Mouse (Mus musculus): Measurements from ENCODE around the gene Plekhs1. TPM values are rescaled to one million over a fixed set of nuclear protein-coding genes. Genes with fewer than 3 reads are reported as not detected.

Gene Plekhs1
- polyA plus RNA-seq (2015; fragmentation: Nextera tagmentation; extraction: Ambion mirVana) = 0.61 and 0.65 TPM in 2 replicates

DNA sequence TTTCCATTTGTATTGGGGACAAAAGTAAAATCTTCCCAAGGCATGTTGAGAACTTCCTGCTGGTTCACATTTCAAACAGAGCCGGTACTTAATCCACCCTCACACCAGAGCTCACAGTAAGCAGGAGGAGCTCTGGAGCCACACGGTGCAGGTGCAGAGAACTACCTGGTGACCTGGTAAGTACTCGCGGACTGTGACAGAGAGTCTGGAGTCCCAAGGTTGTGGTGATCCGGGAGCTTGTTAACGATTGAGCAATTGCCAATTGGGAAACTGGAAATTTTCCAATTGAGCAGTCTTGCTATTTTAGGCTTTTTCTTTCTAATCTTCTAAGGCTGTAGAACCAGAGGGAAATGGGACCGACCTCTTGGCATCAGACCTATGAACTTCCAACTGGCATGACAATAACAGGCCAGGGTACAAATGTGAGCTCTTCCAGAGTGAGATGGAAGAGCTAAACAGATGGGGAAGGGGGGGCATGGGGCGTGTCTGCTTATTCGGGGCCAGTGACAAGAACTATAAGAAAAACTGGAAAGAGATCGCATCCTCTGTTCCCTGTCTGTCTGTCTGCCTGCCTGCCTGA lies at the start of gene Plekhs1:
TSS of gene Plekhs1 (plus strand) at position 119 of the 580 bp plus-strand sequence.
- Histone ChIP-seq H3K4me2 (ENCODE audit: low read depth, low read length) (no peak within 1 kb of the TSS), H3K27ac (ENCODE audit: low read length) (no peak within 1 kb of the TSS), H3K4me1 (ENCODE audit: control insufficient read depth, insufficient read depth, low read length) (peaks cover 9% of the 10 kb centered on the region; the same call in 1 of the 2 replicates), H3K9ac (ENCODE audit: low read depth, low read length) (no peak within 1 kb of the TSS), H3K4me3 (ENCODE audit: low read length) (no peak within 1 kb of the TSS), H3K27me3 (replicated peaks; ENCODE audit: control insufficient read depth, insufficient read depth, low read length) (no peaks in the 10 kb centered on the region), H3K36me3 (ENCODE audit: control insufficient read depth, insufficient read depth, low read length) (no peaks in the 10 kb centered on the region), H3K9me3 (ENCODE audit: control insufficient read depth, low read length) (no peaks in the 10 kb centered on the region)
- 54% methylated on average over 10 of the region's 10 CpGs for WGBS
- peak; percentile 89 for ATAC-seq

DNA sequence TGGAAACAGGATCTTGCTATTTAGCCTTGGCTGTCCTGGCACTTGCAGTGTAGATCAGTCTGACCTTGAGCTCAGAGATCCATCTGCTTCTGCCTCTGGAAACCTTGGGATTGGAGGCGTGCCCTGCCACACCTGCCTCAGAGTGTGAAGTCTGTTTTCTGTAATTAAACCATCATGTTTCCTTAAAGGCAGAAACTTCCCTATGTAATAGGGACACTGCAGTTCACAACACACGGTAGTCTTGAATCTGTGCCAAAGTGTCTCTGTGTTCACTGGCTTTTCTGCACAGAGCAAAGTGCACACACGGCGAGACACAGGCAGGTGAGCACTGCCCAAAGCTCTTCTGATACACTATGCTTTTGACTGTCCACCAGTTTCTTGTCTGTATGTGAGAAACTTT lies 43.0 kb upstream of the Plekhs1 start:
- Histone ChIP-seq H3K9ac (ENCODE audit: low read depth, low read length) (no peak overlapping the region), H3K36me3 (ENCODE audit: control insufficient read depth, insufficient read depth, low read length) (no peaks in the 10 kb centered on the region), H3K27me3 (replicated peaks; ENCODE audit: control insufficient read depth, insufficient read depth, low read length) (no peaks in the 10 kb centered on the region), H3K27ac (ENCODE audit: low read length) (peak overlapping the region; percentile 57; the same call in 1 of the 2 replicates), H3K4me1 (ENCODE audit: control insufficient read depth, insufficient read depth, low read length) (peaks cover 3% of the 10 kb centered on the region), H3K4me3 (ENCODE audit: low read length) (no peak overlapping the region), H3K9me3 (ENCODE audit: control insufficient read depth, low read length) (no peaks in the 10 kb centered on the region), H3K4me2 (ENCODE audit: low read depth, low read length) (no peak overlapping the region)
- ATAC-seq = peak; percentile 87
- WGBS = 63% methylated on average over 4 of the region's 4 CpGs

- Histone ChIP-seq H3K4me2 (ENCODE audit: low read depth, low read length) (no peak overlapping the region), H3K27ac (ENCODE audit: low read length) (no peak overlapping the region), H3K9me3 (ENCODE audit: control insufficient read depth, low read length) (no peaks in the 10 kb centered on the region), H3K27me3 (replicated peaks; ENCODE audit: control insufficient read depth, insufficient read depth, low read length) (no peaks in the 10 kb centered on the region), H3K9ac (ENCODE audit: low read depth, low read length) (no peak overlapping the region), H3K4me1 (ENCODE audit: control insufficient read depth, insufficient read depth, low read length) (peaks cover 5% of the 10 kb centered on the region), H3K36me3 (ENCODE audit: control insufficient read depth, insufficient read depth, low read length) (no peaks in the 10 kb centered on the region), H3K4me3 (ENCODE audit: low read length) (no peak overlapping the region)
- WGBS = 69% methylated on average over 9 of the region's 9 CpGs
- 0 out of 2 replicates have a peak, but pooled peaks have one; percentile 24 for ATAC-seq
These were observed 42.0 kb upstream of the Plekhs1 start for GRCm38 (mm10) chr19:56419452-56419851.

DNA sequence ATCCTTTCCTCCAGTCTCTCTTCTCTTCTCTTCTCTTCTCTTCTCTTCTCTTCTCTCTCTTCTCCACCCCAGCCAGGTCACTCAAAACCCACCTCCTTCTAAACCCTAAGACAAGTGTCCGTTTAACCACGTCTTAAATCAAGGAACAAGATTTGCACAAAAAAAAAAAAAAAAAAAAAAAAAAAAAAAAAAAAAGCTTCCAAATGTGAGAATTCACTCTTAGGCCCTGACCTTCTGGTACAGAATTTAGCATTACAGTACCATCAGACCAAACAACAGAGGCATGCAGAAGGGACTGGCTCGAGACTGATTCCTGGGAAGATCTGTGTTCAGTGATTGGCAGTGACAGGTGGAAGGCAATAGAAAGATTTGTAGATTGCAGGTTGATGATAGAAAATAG lies 41.1 kb upstream of the Plekhs1 start:
- Histone ChIP-seq H3K9ac (ENCODE audit: low read depth, low read length) (no peak overlapping the region), H3K4me2 (ENCODE audit: low read depth, low read length) (no peak overlapping the region), H3K9me3 (ENCODE audit: control insufficient read depth, low read length) (no peaks in the 10 kb centered on the region), H3K27me3 (replicated peaks; ENCODE audit: control insufficient read depth, insufficient read depth, low read length) (no peaks in the 10 kb centered on the region), H3K27ac (ENCODE audit: low read length) (no peak overlapping the region), H3K36me3 (ENCODE audit: control insufficient read depth, insufficient read depth, low read length) (no peaks in the 10 kb centered on the region), H3K4me3 (ENCODE audit: low read length) (no peak overlapping the region), H3K4me1 (ENCODE audit: control insufficient read depth, insufficient read depth, low read length) (peaks cover 14% of the 10 kb centered on the region)
- ATAC-seq = no peak
- 93% methylated on average over 3 of the region's 3 CpGs for WGBS

- no peak overlapping the region for H3K4me2 ChIP-seq (ENCODE audit: low read depth, low read length)
- H3K27me3 ChIP-seq (replicated peaks; ENCODE audit: control insufficient read depth, insufficient read depth, low read length) = no peaks in the 10 kb centered on the region
- peak overlapping the region; percentile 68; the same call in 1 of the 2 replicates for H3K27ac ChIP-seq (ENCODE audit: low read length)
- WGBS = 35% methylated on average over 14 of the region's 14 CpGs
- ATAC-seq = peak; percentile 14; the same call in 1 of the 2 replicates
- H3K36me3 ChIP-seq (ENCODE audit: control insufficient read depth, insufficient read depth, low read length) = no peaks in the 10 kb centered on the region
- no peaks in the 10 kb centered on the region for H3K9me3 ChIP-seq (ENCODE audit: control insufficient read depth, low read length)
- H3K4me3 ChIP-seq (ENCODE audit: low read length) = no peak overlapping the region
- peaks cover 21% of the 10 kb centered on the region for H3K4me1 ChIP-seq (ENCODE audit: control insufficient read depth, insufficient read depth, low read length)
- no peak overlapping the region for H3K9ac ChIP-seq (ENCODE audit: low read depth, low read length)
These were observed 38.7 kb upstream of the Plekhs1 start for GRCm38 (mm10) chr19:56422476-56423338.

GRCm38 (mm10) chr19:56423370-56423769 lies 38.1 kb upstream of the Plekhs1 start:
- H3K36me3 ChIP-seq (ENCODE audit: control insufficient read depth, insufficient read depth, low read length) = no peaks in the 10 kb centered on the region
- H3K27me3 ChIP-seq (replicated peaks; ENCODE audit: control insufficient read depth, insufficient read depth, low read length) = no peaks in the 10 kb centered on the region
- ATAC-seq = peak; percentile 19; the same call in 1 of the 2 replicates
- no peaks in the 10 kb centered on the region for H3K9me3 ChIP-seq (ENCODE audit: control insufficient read depth, low read length)
- H3K4me1 ChIP-seq (ENCODE audit: control insufficient read depth, insufficient read depth, low read length) = peaks cover 21% of the 10 kb centered on the region
- no peak overlapping the region for H3K4me2 ChIP-seq (ENCODE audit: low read depth, low read length)
- peak overlapping the region; percentile 24; the same call in 1 of the 2 replicates for H3K27ac ChIP-seq (ENCODE audit: low read length)
- no peak overlapping the region for H3K4me3 ChIP-seq (ENCODE audit: low read length)
- 50% methylated on average over 12 of the region's 12 CpGs for WGBS
- H3K9ac ChIP-seq (ENCODE audit: low read depth, low read length) = no peak overlapping the region

DNA sequence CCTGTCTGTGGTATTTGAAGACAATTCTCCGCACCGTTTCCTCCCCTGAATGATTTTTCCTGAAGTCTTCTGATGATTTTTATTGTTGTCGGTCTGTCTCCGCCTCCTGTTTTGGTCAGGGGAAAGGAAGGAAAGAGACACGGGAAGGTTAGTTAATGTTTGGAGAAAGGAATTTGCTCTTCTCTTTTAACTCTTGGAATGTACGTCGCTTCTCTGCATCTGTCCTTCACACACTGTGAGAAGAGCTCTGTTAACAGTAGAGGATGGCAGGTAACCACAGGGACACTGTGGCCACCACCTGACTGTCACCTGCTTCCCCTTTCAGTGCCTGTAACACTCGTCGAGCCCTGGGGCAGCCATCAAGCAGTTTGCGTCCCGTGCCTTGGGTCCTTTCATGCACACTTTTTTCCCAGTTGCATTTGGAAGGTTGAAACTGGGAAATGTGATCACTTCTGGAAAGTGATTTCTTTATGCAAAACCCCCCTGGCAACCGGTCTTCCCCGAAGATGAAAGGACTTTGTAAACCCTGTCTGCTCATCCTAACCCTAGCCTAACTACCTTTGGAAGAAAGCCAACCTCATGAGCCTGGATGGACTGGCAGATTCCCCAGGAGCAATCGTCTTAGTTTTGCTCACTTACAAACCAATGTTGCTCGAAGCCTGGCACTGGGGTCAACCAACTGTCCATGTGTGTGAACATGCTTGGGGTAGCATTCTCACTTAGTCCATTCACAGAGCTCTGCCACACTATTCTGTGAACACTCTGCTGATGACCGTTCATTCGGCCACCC lies 36.6 kb upstream of the Plekhs1 start:
- Histone ChIP-seq H3K4me3 (ENCODE audit: low read length) (no peak overlapping the region), H3K27me3 (replicated peaks; ENCODE audit: control insufficient read depth, insufficient read depth, low read length) (no peaks in the 10 kb centered on the region), H3K4me2 (ENCODE audit: low read depth, low read length) (no peak overlapping the region), H3K36me3 (ENCODE audit: control insufficient read depth, insufficient read depth, low read length) (no peaks in the 10 kb centered on the region), H3K9me3 (ENCODE audit: control insufficient read depth, low read length) (no peaks in the 10 kb centered on the region), H3K4me1 (ENCODE audit: control insufficient read depth, insufficient read depth, low read length) (peaks cover 21% of the 10 kb centered on the region), H3K27ac (ENCODE audit: low read length) (no peak overlapping the region; the same call in 1 of the 2 replicates), H3K9ac (ENCODE audit: low read depth, low read length) (no peak overlapping the region)
- 61% methylated on average over 17 of the region's 17 CpGs for WGBS
- ATAC-seq = no peak

DNA sequence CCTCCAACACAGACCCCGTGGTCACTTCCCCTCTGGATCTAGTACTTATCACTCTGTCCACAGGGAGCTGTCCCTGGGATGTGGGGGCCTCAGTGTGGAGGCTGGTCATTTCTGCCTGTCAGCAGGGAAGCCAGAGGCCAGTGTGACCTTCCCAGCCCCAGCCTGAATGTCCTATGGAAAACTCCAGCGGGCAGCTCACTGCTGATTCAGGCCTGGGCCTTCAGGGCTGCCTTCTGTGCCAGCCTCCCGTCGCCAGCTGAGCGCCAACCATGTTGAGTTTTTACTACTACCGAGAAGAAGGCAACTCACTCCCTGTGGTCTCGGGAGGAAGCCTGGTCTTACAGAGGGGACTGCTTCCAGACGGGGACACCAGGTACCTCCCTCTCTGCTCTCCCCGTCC lies 35.9 kb upstream of the Plekhs1 start:
- no peaks in the 10 kb centered on the region for H3K36me3 ChIP-seq (ENCODE audit: control insufficient read depth, insufficient read depth, low read length)
- peaks cover 21% of the 10 kb centered on the region for H3K4me1 ChIP-seq (ENCODE audit: control insufficient read depth, insufficient read depth, low read length)
- H3K9ac ChIP-seq (ENCODE audit: low read depth, low read length) = 0 out of 2 replicates have a peak overlapping the region, but pooled peaks have one; percentile 37
- no peak overlapping the region for H3K4me2 ChIP-seq (ENCODE audit: low read depth, low read length)
- H3K27me3 ChIP-seq (replicated peaks; ENCODE audit: control insufficient read depth, insufficient read depth, low read length) = no peaks in the 10 kb centered on the region
- no peaks in the 10 kb centered on the region for H3K9me3 ChIP-seq (ENCODE audit: control insufficient read depth, low read length)
- 43% methylated on average over 9 of the region's 9 CpGs for WGBS
- H3K4me3 ChIP-seq (ENCODE audit: low read length) = no peak overlapping the region
- no peak for ATAC-seq
- H3K27ac ChIP-seq (ENCODE audit: low read length) = peak overlapping the region; percentile 80

- H3K4me2 ChIP-seq (ENCODE audit: low read depth, low read length) = no peak overlapping the region
- H3K36me3 ChIP-seq (ENCODE audit: control insufficient read depth, insufficient read depth, low read length) = peaks cover 9% of the 10 kb centered on the region; the same call in 1 of the 2 replicates
- no peak overlapping the region for H3K4me3 ChIP-seq (ENCODE audit: low read length)
- no peak for ATAC-seq
- H3K9ac ChIP-seq (ENCODE audit: low read depth, low read length) = no peak overlapping the region
- no peaks in the 10 kb centered on the region for H3K9me3 ChIP-seq (ENCODE audit: control insufficient read depth, low read length)
- no peak overlapping the region for H3K27ac ChIP-seq (ENCODE audit: low read length)
- H3K27me3 ChIP-seq (replicated peaks; ENCODE audit: control insufficient read depth, insufficient read depth, low read length) = no peaks in the 10 kb centered on the region
- 63% methylated on average over 8 of the region's 8 CpGs for WGBS
- peaks cover 7% of the 10 kb centered on the region; the same call in 1 of the 2 replicates for H3K4me1 ChIP-seq (ENCODE audit: control insufficient read depth, insufficient read depth, low read length)
These were observed 31.1 kb upstream of the Plekhs1 start for GRCm38 (mm10) chr19:56430369-56430768.

Measured in intestine, embryonic 16.5 days (tissue).